Mouse (Mus musculus): ENCODE measurements around the gene Ly6g. TPM values are rescaled to one million over a fixed set of nuclear protein-coding genes. Genes with fewer than 3 reads are reported as not detected.

The Ly6g gene
- total RNA-seq, 2 experiments from 2014 or later = not detected

Other genes with a start within 250 kb of the Ly6g start
- under 1 TPM; 0.44 to 0.92 TPM for gene Ly6i, start 171.8 kb upstream of the Ly6g start, total RNA-seq (2021)
- gene Ly6a, start 157.2 kb upstream of the Ly6g start, total RNA-seq (2021) = 100 to 1,000 TPM; 103 to 175 TPM
- gene Ly6c1, start 106.4 kb upstream of the Ly6g start, total RNA-seq (2021) = 100 to 1,000 TPM; 213 to 370 TPM
- 10 to 100 TPM in 1 of 2 experiments, 1 to 10 TPM in 1; 4.9 to 15.7 TPM for gene Ly6c2, start 43.3 kb upstream of the Ly6g start, total RNA-seq (2021)
- not detected for gene BC025446, start 61.1 kb downstream of the Ly6g start, total RNA-seq (2021)
- not detected for gene Ly6f, start 113.2 kb downstream of the Ly6g start, total RNA-seq (2021)